Mouse (Mus musculus): Measurements from ENCODE around the gene Tefm. TPM values are rescaled to one million over a fixed set of nuclear protein-coding genes. Genes with fewer than 3 reads are reported as not detected.

Tefm gene
- polyA plus RNA-seq, 1 experiment: 12.3 TPM

GRCm38 (mm10) chr11:80181021-80181749 lies 39.2 kb upstream of the Tefm start:
- H3K27ac ChIP-seq (ENCODE audit: insufficient read depth, low read depth, low read length): no peak overlapping the region
- TF ChIP-seq CTCF (conservative IDR thresholded peaks at IDR 0.05; ENCODE audit: insufficient read depth, insufficient read length, low read depth, low read length) (0 out of 2 replicates have a peak, but pooled peaks have one; percentile 15), POLR2A (IDR thresholded peaks at IDR 0.05; ENCODE audit: low read depth, low read length) (no peak)
- no peak overlapping the region for H3K4me3 ChIP-seq (ENCODE audit: insufficient read depth, low read depth, low read length)
- 78% methylated on average over 5 of the region's 5 CpGs for WGBS
- DNase-seq: no peak
- no peaks in the 10 kb centered on the region for H3K36me3 ChIP-seq (ENCODE audit: control insufficient read depth, insufficient read depth, low read length)
- H3K4me1 ChIP-seq (ENCODE audit: control insufficient read depth, insufficient read depth, low read length): peaks cover 4% of the 10 kb centered on the region; the same call in 1 of the 2 replicates
- H3K27me3 ChIP-seq (replicated peaks; ENCODE audit: control insufficient read depth, insufficient read depth, low read length): no peaks in the 10 kb centered on the region

DNA sequence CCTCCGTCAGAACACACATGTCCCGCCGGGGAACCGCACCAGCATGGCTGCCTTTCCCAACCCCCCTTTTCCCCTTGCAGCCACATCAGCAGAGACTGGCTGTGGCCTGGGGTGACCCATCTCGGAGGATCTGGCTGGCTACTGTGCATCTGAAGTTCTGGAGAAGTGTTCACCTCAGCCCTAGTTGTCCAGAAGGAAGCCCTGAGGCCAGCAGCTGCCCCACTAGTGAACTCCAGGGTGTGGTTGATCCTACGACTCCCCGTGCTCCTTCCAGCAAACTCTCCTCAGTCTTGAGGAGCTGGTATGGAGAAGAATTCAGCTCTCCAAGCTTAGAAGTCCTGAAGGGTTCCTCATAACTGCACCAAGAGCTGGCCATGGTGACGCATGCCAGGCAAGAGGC lies 36.3 kb upstream of the Tefm start:
- Histone ChIP-seq H3K4me1 (ENCODE audit: control insufficient read depth, insufficient read depth, low read length) (peaks cover 4% of the 10 kb centered on the region; the same call in 1 of the 2 replicates), H3K27ac (ENCODE audit: insufficient read depth, low read depth, low read length) (peak overlapping the region; percentile 84; the same call in 1 of the 2 replicates), H3K4me3 (ENCODE audit: insufficient read depth, low read depth, low read length) (no peak overlapping the region), H3K27me3 (replicated peaks; ENCODE audit: control insufficient read depth, insufficient read depth, low read length) (no peaks in the 10 kb centered on the region), H3K36me3 (ENCODE audit: control insufficient read depth, insufficient read depth, low read length) (no peaks in the 10 kb centered on the region)
- 80% methylated on average over 8 of the region's 8 CpGs for WGBS
- no peak for TF ChIP-seq POLR2A (IDR thresholded peaks at IDR 0.05; ENCODE audit: low read depth, low read length)
- TF ChIP-seq CTCF (conservative IDR thresholded peaks at IDR 0.05; ENCODE audit: insufficient read depth, insufficient read length, low read depth, low read length): no peak
- no peak for DNase-seq

GRCm38 (mm10) chr11:80176911-80177895 lies 35.2 kb upstream of the Tefm start:
- Histone ChIP-seq H3K27ac (ENCODE audit: insufficient read depth, low read depth, low read length) (peak overlapping the region; percentile 84), H3K36me3 (ENCODE audit: control insufficient read depth, insufficient read depth, low read length) (no peaks in the 10 kb centered on the region), H3K4me3 (ENCODE audit: insufficient read depth, low read depth, low read length) (no peak overlapping the region), H3K27me3 (replicated peaks; ENCODE audit: control insufficient read depth, insufficient read depth, low read length) (no peaks in the 10 kb centered on the region), H3K4me1 (ENCODE audit: control insufficient read depth, insufficient read depth, low read length) (peaks cover 8% of the 10 kb centered on the region; the same call in 1 of the 2 replicates)
- WGBS: 73% methylated on average over 11 of the region's 11 CpGs
- TF ChIP-seq CTCF (conservative IDR thresholded peaks at IDR 0.05; ENCODE audit: insufficient read depth, insufficient read length, low read depth, low read length): no peak
- no peak for TF ChIP-seq POLR2A (IDR thresholded peaks at IDR 0.05; ENCODE audit: low read depth, low read length)
- peak; percentile 44 for DNase-seq

DNA sequence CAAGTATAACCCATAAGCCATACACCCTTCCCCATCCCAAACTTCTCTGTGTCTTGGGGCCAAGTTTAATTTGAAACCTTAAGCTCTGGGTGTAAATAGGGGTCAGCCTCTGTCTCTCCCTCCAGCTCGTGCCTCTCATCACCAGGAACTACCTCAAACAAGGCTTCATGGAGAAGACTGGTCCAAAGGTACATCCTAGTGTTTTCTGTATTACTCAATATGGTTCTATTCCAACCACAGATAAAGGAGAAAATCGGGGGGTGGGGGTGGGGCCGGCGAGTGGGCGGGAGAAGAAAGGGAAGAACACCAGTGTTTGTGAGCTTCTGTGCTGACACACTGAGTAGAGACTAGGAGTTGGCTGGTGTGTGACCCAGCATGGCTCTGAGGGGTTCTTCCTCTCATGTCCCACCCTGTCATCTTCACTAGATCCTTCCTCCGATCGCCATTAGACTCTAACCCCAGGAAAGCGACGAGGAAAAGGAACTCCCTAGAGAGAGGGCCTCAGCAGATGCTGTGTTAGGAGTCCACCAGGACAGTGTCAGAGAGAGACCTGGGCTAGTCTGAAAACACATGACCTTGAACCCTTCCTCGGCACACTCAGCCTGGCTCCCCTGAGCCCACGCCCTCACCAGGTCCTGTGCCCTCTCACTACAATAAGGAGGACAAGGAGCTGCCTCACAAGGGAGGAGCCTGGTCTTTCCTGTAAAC lies 32.1 kb upstream of the Tefm start:
- DNase-seq: no peak

DNA sequence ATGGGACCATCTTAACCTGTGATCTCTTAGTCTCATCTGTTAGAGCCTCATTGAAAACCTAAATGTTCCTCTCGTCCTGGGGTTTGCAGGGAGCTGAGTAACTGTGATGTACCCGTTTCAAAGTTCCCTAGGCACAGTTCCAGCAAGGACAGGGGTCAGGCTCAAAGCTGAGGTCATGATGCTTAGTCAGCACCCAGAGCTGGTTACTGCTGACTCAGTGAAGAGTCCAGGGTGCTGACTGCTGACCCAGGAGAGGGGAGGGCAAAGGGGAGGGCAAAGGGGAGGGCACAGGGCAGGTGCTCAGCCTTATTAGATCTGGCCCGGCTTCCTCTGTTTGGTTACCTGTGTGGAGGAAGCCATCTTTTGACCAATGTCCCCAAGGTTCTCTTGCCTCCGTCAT lies 29.9 kb upstream of the Tefm start:
- no peaks in the 10 kb centered on the region for H3K36me3 ChIP-seq (ENCODE audit: control insufficient read depth, insufficient read depth, low read length)
- no peak overlapping the region for H3K4me3 ChIP-seq (ENCODE audit: insufficient read depth, low read depth, low read length)
- WGBS: 46% methylated on average over 4 of the region's 4 CpGs
- TF ChIP-seq CTCF (conservative IDR thresholded peaks at IDR 0.05; ENCODE audit: insufficient read depth, insufficient read length, low read depth, low read length) (no peak), POLR2A (IDR thresholded peaks at IDR 0.05; ENCODE audit: low read depth, low read length) (no peak)
- H3K27ac ChIP-seq (ENCODE audit: insufficient read depth, low read depth, low read length): peak overlapping the region; percentile 92
- H3K27me3 ChIP-seq (replicated peaks; ENCODE audit: control insufficient read depth, insufficient read depth, low read length): no peaks in the 10 kb centered on the region
- peak; percentile 96 for DNase-seq
- H3K4me1 ChIP-seq (ENCODE audit: control insufficient read depth, insufficient read depth, low read length): peaks cover 25% of the 10 kb centered on the region

More for the DNA sequence above, 32.1 kb upstream of the Tefm start:
- Histone ChIP-seq H3K27ac (ENCODE audit: insufficient read depth, low read depth, low read length) (peak overlapping the region; percentile 21; the same call in 1 of the 2 replicates), H3K4me3 (ENCODE audit: insufficient read depth, low read depth, low read length) (no peak overlapping the region), H3K27me3 (replicated peaks; ENCODE audit: control insufficient read depth, insufficient read depth, low read length) (no peaks in the 10 kb centered on the region), H3K36me3 (ENCODE audit: control insufficient read depth, insufficient read depth, low read length) (no peaks in the 10 kb centered on the region), H3K4me1 (ENCODE audit: control insufficient read depth, insufficient read depth, low read length) (peaks cover 27% of the 10 kb centered on the region)
- TF ChIP-seq POLR2A (IDR thresholded peaks at IDR 0.05; ENCODE audit: low read depth, low read length) (no peak), CTCF (conservative IDR thresholded peaks at IDR 0.05; ENCODE audit: insufficient read depth, insufficient read length, low read depth, low read length) (no peak)
- WGBS: 79% methylated on average over 11 of the region's 11 CpGs

DNA sequence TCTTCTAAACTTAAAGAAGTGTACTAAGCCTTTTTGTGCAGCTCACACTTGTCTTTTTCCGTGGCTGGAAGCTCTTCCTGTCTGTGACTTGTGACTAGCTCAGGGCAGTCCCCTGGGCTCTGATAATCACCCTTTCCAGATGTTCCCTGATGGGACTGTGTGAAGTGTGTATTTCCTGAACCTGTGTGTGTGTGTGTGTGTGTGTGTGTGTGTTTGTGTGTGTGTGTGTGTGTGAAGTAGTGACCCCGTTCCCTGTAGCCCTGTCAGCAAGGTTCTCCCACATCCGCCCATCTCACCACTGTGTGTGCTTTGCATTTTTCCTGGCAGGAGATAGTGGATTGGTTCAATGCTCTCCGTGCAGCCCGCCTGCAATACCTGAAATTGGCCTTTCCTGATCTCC lies 28.4 kb upstream of the Tefm start:
- WGBS: 55% methylated on average over 5 of the region's 5 CpGs
- H3K4me3 ChIP-seq (ENCODE audit: insufficient read depth, low read depth, low read length): no peak overlapping the region
- H3K36me3 ChIP-seq (ENCODE audit: control insufficient read depth, insufficient read depth, low read length): 0 out of 2 replicates have a peak, but pooled peaks cover 2% of the 10 kb centered on the region
- TF ChIP-seq POLR2A (IDR thresholded peaks at IDR 0.05; ENCODE audit: low read depth, low read length) (no peak), CTCF (conservative IDR thresholded peaks at IDR 0.05; ENCODE audit: insufficient read depth, insufficient read length, low read depth, low read length) (no peak)
- H3K27ac ChIP-seq (ENCODE audit: insufficient read depth, low read depth, low read length): peak overlapping the region; percentile 35; the same call in 1 of the 2 replicates
- H3K4me1 ChIP-seq (ENCODE audit: control insufficient read depth, insufficient read depth, low read length): peaks cover 24% of the 10 kb centered on the region
- no peaks in the 10 kb centered on the region for H3K27me3 ChIP-seq (replicated peaks; ENCODE audit: control insufficient read depth, insufficient read depth, low read length)
- no peak for DNase-seq

Measured in kidney, adult 2 months (tissue).